Mouse (Mus musculus) erythroid progenitor cell, adult 5-6 weeks (primary cell): Measurements from ENCODE around the gene Hrnr. TPM values are rescaled to one million over a fixed set of nuclear protein-coding genes. Genes with fewer than 3 reads are reported as not detected.

Source experiments
- total RNA-seq, 2 experiments: library from RNA; stranded (forward) in 1 of 2; stranded (reverse) in 1 of 2; fragments of 150-400 nt in 1 of 2; fragments of 186-747, 209-891 nt in 1 of 2; gene quantifications; 2 replicates each; pipeline versions ENCODE4 v1.2.3 to v1.2.4; 2015 to 2017; ENCODE audit warnings: low replicate concordance in 2 of 2

Gene Hrnr
- total RNA-seq, 2 experiments from 2014 or later, result not detected

Other genes starting within 250 kb of the Hrnr start
- not detected in 2 replicates for gene Crnn, start 175.0 kb upstream of the Hrnr start, total RNA-seq (2015; ENCODE audit: low replicate concordance)
- not detected in 2 replicates for gene Crnn, start 175.0 kb upstream of the Hrnr start, total RNA-seq (2017; ENCODE audit: low replicate concordance)
- not detected in 2 replicates for gene Flg2, start 122.5 kb upstream of the Hrnr start, total RNA-seq (2015; ENCODE audit: low replicate concordance)
- gene Flg2, start 122.5 kb upstream of the Hrnr start, total RNA-seq (2017; ENCODE audit: low replicate concordance), result not detected in 2 replicates
- gene Flg, start 46.2 kb upstream of the Hrnr start, total RNA-seq (2015; ENCODE audit: low replicate concordance), result not detected in 2 replicates
- gene Flg, start 46.2 kb upstream of the Hrnr start, total RNA-seq (2017; ENCODE audit: low replicate concordance), result not detected in 2 replicates
- gene Rptn, start 74.0 kb downstream of the Hrnr start, total RNA-seq (2015; ENCODE audit: low replicate concordance), result not detected in 2 replicates
- not detected in 2 replicates for gene Rptn, start 74.0 kb downstream of the Hrnr start, total RNA-seq (2017; ENCODE audit: low replicate concordance)
- not detected in 2 replicates for gene Tchh, start 122.6 kb downstream of the Hrnr start, total RNA-seq (2015; ENCODE audit: low replicate concordance)
- 0.26 TPM in 1 of 2 replicates, not detected in the other for gene Tchh, start 122.6 kb downstream of the Hrnr start, total RNA-seq (2017; ENCODE audit: low replicate concordance)
- not detected in 2 replicates for gene Tchhl1, start 149.0 kb downstream of the Hrnr start, total RNA-seq (2015; ENCODE audit: low replicate concordance)
- gene Tchhl1, start 149.0 kb downstream of the Hrnr start, total RNA-seq (2017; ENCODE audit: low replicate concordance), result not detected in 2 replicates
- gene S100a11, start 200.7 kb downstream of the Hrnr start, total RNA-seq (2015; ENCODE audit: low replicate concordance), result 477 and 485 TPM in 2 replicates
- gene S100a11, start 200.7 kb downstream of the Hrnr start, total RNA-seq (2017; ENCODE audit: low replicate concordance), result 7.3 and 30.8 TPM in 2 replicates
- gene S100a10, start 235.3 kb downstream of the Hrnr start, total RNA-seq (2015; ENCODE audit: low replicate concordance), result 41.1 and 59.5 TPM in 2 replicates
- gene S100a10, start 235.3 kb downstream of the Hrnr start, total RNA-seq (2017; ENCODE audit: low replicate concordance), result 48.9 and 71.8 TPM in 2 replicates